14 mouse cellular contexts compared by ENCODE assay signal in the genomic region with DNA sequence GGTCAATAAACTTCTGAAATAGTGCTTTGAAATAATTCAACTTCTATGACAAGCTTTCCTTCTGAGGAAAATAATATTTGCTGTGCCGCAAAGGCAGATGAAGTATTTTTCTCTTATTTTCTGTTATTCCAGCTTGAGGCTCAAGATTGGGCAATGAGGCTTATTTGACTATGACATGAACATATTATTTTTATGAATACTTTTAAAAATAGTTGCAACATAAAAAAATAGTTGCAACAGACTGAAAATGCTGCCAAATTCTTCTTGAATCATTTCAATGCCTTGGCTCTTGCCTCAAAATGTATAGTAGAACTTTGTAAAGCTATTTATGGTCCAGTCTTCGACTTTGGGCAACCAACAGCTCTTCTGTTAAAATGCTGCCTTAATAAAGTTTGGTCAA.
"Had no signal": no experiment of that assay in that cellular context is flagged by ENCODE, and none has a peak within 500 bp of the region (broad histone marks: within the 10 kb centered on the region; RNA-seq: fewer than 3 reads in every experiment).

No protein-coding gene starts in this region.

- ATAC-seq: intestine, postnatal 0 days; midbrain, embryonic 16.5 days had no signal

- H3K9ac ChIP-seq: liver, embryonic 15.5 days; midbrain, embryonic 12.5 days; neural tube, embryonic 13.5 days had no signal

- H3K4me2 ChIP-seq: liver, embryonic 11.5 days; liver, embryonic 15.5 days; midbrain, embryonic 12.5 days; neural tube, embryonic 13.5 days had no signal

- H3K4me3 ChIP-seq: left cerebral cortex, adult 2 months; limb, embryonic 10.5 days; liver, embryonic 15.5 days; midbrain, embryonic 12.5 days; neural tube, embryonic 13.5 days had no signal

- H3K27me3 ChIP-seq: liver, embryonic 15.5 days; midbrain, embryonic 12.5 days; neural tube, embryonic 13.5 days had no signal

- H3K4me1 ChIP-seq: limb, embryonic 10.5 days; liver, embryonic 15.5 days; midbrain, embryonic 12.5 days; neural tube, embryonic 13.5 days had no signal

- H3K36me3 ChIP-seq: limb, embryonic 10.5 days; liver, embryonic 15.5 days; midbrain, embryonic 12.5 days; neural tube, embryonic 13.5 days had no signal

- DNase-seq: kidney, postnatal 25 days; lung, adult 2 months; retina, postnatal 1 day; thymus, adult 18-20 months; thymus, postnatal 14 days had no signal

- H3K27ac ChIP-seq: left cerebral cortex, adult 2 months; limb, embryonic 10.5 days; liver, embryonic 15.5 days; macrophage; midbrain, embryonic 12.5 days; neural tube, embryonic 13.5 days had no signal

- H3K9me3 ChIP-seq: limb, embryonic 10.5 days; liver, embryonic 15.5 days; midbrain, embryonic 12.5 days; neural tube, embryonic 13.5 days had no signal
